Mouse (Mus musculus) hindlimb bud, embryonic 11.5 days (tissue): ENCODE results near the gene Xrcc6.

ENCODE experiments used
- DNase-seq: peaks from one replicate; pipeline ENCODE4 v3.0.0-alpha.2; 2012; ENCODE audit warnings: low read depth, low spot score; ENCODE audit errors: extremely low spot score

The Xrcc6 gene

GRCm38 (mm10) chr15:82071816-82072469 is 84.3 kb downstream of the Xrcc6 start:
- no peak for DNase-seq

- no peak for DNase-seq
These were observed 85.9 kb downstream of the Xrcc6 start for GRCm38 (mm10) chr15:82073490-82073889.

- DNase-seq, result no peak
These were observed 92.2 kb downstream of the Xrcc6 start for GRCm38 (mm10) chr15:82079883-82080282.

GRCm38 (mm10) chr15:82081161-82081560 is 93.5 kb downstream of the Xrcc6 start:
- no peak for DNase-seq

- no peak for DNase-seq
These were observed 98.0 kb downstream of the Xrcc6 start for GRCm38 (mm10) chr15:82085606-82086005.

GRCm38 (mm10) chr15:82086131-82086530 is 98.5 kb downstream of the Xrcc6 start:
- DNase-seq, result no peak

- no peak for DNase-seq
These were observed 99.6 kb downstream of the Xrcc6 start for GRCm38 (mm10) chr15:82087266-82087665.
